Mouse (Mus musculus): ENCODE results near the gene Apopt1. TPM values are rescaled to one million over a fixed set of nuclear protein-coding genes. Genes with fewer than 3 reads are reported as not detected.
A peak's percentile ranks its signal among the peaks of the same experiment; 100 is the strongest.
"Not testable (repeated sequence)": the region's sequence is repeated elsewhere in the genome, so short reads cannot be mapped to it uniquely, and the experiment has no call there.

Gene Apopt1
- polyA plus RNA-seq, 1 experiment from 2014 or later: 47.9 TPM

- H3K27ac ChIP-seq: no peak overlapping the region
- H3K9ac ChIP-seq: no peak overlapping the region
- no peak for ATAC-seq (ENCODE audit: borderline replicate concordance, extremely low read depth, low FRiP score, low TSS enrichment)
- 51% methylated on average over 4 of the region's 4 CpGs for WGBS
- no peak overlapping the region for H3K4me3 ChIP-seq
- H3K9me3 ChIP-seq: no peaks in the 10 kb centered on the region
- no peaks in the 10 kb centered on the region for H3K36me3 ChIP-seq
- no peak overlapping the region for H3K4me2 ChIP-seq
- peaks cover 28% of the 10 kb centered on the region for H3K4me1 ChIP-seq
- no peaks in the 10 kb centered on the region for H3K27me3 ChIP-seq
Observed at GRCm38 (mm10) chr12:111697708-111698107, 15.4 kb upstream of the Apopt1 start.

GRCm38 (mm10) chr12:111698346-111698913 is 14.6 kb upstream of the Apopt1 start:
- no peak for ATAC-seq (ENCODE audit: borderline replicate concordance, extremely low read depth, low FRiP score, low TSS enrichment)
- Histone ChIP-seq H3K27me3 (no peaks in the 10 kb centered on the region), H3K4me1 (peaks cover 20% of the 10 kb centered on the region), H3K4me3 (no peak overlapping the region), H3K27ac (no peak overlapping the region), H3K9ac (no peak overlapping the region), H3K4me2 (no peak overlapping the region), H3K9me3 (no peaks in the 10 kb centered on the region), H3K36me3 (no peaks in the 10 kb centered on the region)
- 82% methylated on average over 6 of the region's 6 CpGs for WGBS

- no peaks in the 10 kb centered on the region for H3K9me3 ChIP-seq
- ATAC-seq (ENCODE audit: borderline replicate concordance, extremely low read depth, low FRiP score, low TSS enrichment): no peak
- no peak overlapping the region for H3K9ac ChIP-seq
- no peaks in the 10 kb centered on the region for H3K36me3 ChIP-seq
- no peak overlapping the region for H3K4me2 ChIP-seq
- WGBS: 69% methylated on average over 4 of the region's 4 CpGs
- H3K27me3 ChIP-seq: no peaks in the 10 kb centered on the region
- no peak overlapping the region for H3K27ac ChIP-seq
- H3K4me1 ChIP-seq: peaks cover 10% of the 10 kb centered on the region
- H3K4me3 ChIP-seq: no peak overlapping the region
Observed at GRCm38 (mm10) chr12:111699542-111699941, 13.5 kb upstream of the Apopt1 start.

GRCm38 (mm10) chr12:111700920-111701458 is 12.1 kb upstream of the Apopt1 start:
- no peak overlapping the region for H3K27ac ChIP-seq
- no peak overlapping the region for H3K4me3 ChIP-seq
- ATAC-seq (ENCODE audit: borderline replicate concordance, extremely low read depth, low FRiP score, low TSS enrichment): no peak
- WGBS: 54% methylated on average over 9 of the region's 9 CpGs
- no peak overlapping the region for H3K4me2 ChIP-seq
- H3K9me3 ChIP-seq: no peaks in the 10 kb centered on the region
- H3K9ac ChIP-seq: no peak overlapping the region
- H3K36me3 ChIP-seq: no peaks in the 10 kb centered on the region
- H3K27me3 ChIP-seq: no peaks in the 10 kb centered on the region
- peaks cover 15% of the 10 kb centered on the region for H3K4me1 ChIP-seq

GRCm38 (mm10) chr12:111703301-111703700 is 9.8 kb upstream of the Apopt1 start:
- Histone ChIP-seq H3K27ac (no peak overlapping the region), H3K36me3 (peaks cover 10% of the 10 kb centered on the region; the same call in 1 of the 2 replicates), H3K4me1 (peaks cover 20% of the 10 kb centered on the region), H3K9ac (no peak overlapping the region), H3K9me3 (no peaks in the 10 kb centered on the region), H3K4me2 (no peak overlapping the region), H3K4me3 (no peak overlapping the region), H3K27me3 (no peaks in the 10 kb centered on the region)
- WGBS: 60% methylated on average over 3 of the region's 3 CpGs
- no peak for ATAC-seq (ENCODE audit: borderline replicate concordance, extremely low read depth, low FRiP score, low TSS enrichment)

GRCm38 (mm10) chr12:111704609-111705008 is 8.5 kb upstream of the Apopt1 start:
- Histone ChIP-seq H3K4me1 (peaks cover 20% of the 10 kb centered on the region), H3K9ac (no peak overlapping the region), H3K9me3 (no peaks in the 10 kb centered on the region), H3K4me3 (no peak overlapping the region), H3K27ac (peak overlapping the region; percentile 69), H3K27me3 (no peaks in the 10 kb centered on the region), H3K36me3 (peaks cover 20% of the 10 kb centered on the region), H3K4me2 (no peak overlapping the region)
- 42% methylated on average over 9 of the region's 9 CpGs for WGBS
- peak; percentile 39; the same call in 1 of the 2 replicates for ATAC-seq (ENCODE audit: borderline replicate concordance, extremely low read depth, low FRiP score, low TSS enrichment)

GRCm38 (mm10) chr12:111705186-111705973 is 7.7 kb upstream of the Apopt1 start:
- peak; percentile 53; the same call in 1 of the 2 replicates for ATAC-seq (ENCODE audit: borderline replicate concordance, extremely low read depth, low FRiP score, low TSS enrichment)
- Histone ChIP-seq H3K9me3 (no peaks in the 10 kb centered on the region), H3K4me3 (no peak overlapping the region), H3K9ac (no peak overlapping the region), H3K4me2 (no peak overlapping the region), H3K27ac (peak overlapping the region; percentile 69), H3K27me3 (no peaks in the 10 kb centered on the region), H3K4me1 (peaks cover 20% of the 10 kb centered on the region), H3K36me3 (peaks cover 28% of the 10 kb centered on the region)
- 32% methylated on average over 15 of the region's 15 CpGs for WGBS

GRCm38 (mm10) chr12:111708181-111708580 is 4.9 kb upstream of the Apopt1 start:
- no peak overlapping the region for H3K27ac ChIP-seq
- ATAC-seq (ENCODE audit: borderline replicate concordance, extremely low read depth, low FRiP score, low TSS enrichment): no peak

GRCm38 (mm10) chr12:111710091-111710490 is 3.0 kb upstream of the Apopt1 start:
- WGBS: 86% methylated on average over 10 of the region's 10 CpGs
- Histone ChIP-seq H3K4me1 (peaks cover 38% of the 10 kb centered on the region), H3K27ac (no peak overlapping the region)

More at GRCm38 (mm10) chr12:111708181-111708580, 4.9 kb upstream of the Apopt1 start:
- Histone ChIP-seq H3K9ac (no peak overlapping the region), H3K4me1 (peaks cover 31% of the 10 kb centered on the region), H3K9me3 (no peaks in the 10 kb centered on the region), H3K4me2 (no peak overlapping the region), H3K4me3 (no peak overlapping the region), H3K36me3 (peaks cover 38% of the 10 kb centered on the region), H3K27me3 (no peaks in the 10 kb centered on the region)
- WGBS: 62% methylated on average over 4 of the region's 4 CpGs

GRCm38 (mm10) chr12:111712476-111712875 is 585 bp upstream of the Apopt1 start:
- no peaks in the 10 kb centered on the region for H3K27me3 ChIP-seq
- peaks cover 28% of the 10 kb centered on the region for H3K4me1 ChIP-seq
- H3K4me2 ChIP-seq: peak overlapping the region; percentile 65
- H3K36me3 ChIP-seq: peaks cover 39% of the 10 kb centered on the region
- no peaks in the 10 kb centered on the region for H3K9me3 ChIP-seq
- ATAC-seq (ENCODE audit: borderline replicate concordance, extremely low read depth, low FRiP score, low TSS enrichment): peak; percentile 23
- WGBS: 2% methylated on average over 33 of the region's 33 CpGs
- peak overlapping the region; percentile 93 for H3K9ac ChIP-seq
- H3K4me3 ChIP-seq: peak overlapping the region; percentile 91
- H3K27ac ChIP-seq: peak overlapping the region; percentile 75

More at GRCm38 (mm10) chr12:111710091-111710490, 3.0 kb upstream of the Apopt1 start:
- Histone ChIP-seq H3K27me3 (no peaks in the 10 kb centered on the region), H3K9ac (no peak overlapping the region), H3K9me3 (no peaks in the 10 kb centered on the region), H3K4me3 (no peak overlapping the region), H3K4me2 (no peak overlapping the region), H3K36me3 (peaks cover 38% of the 10 kb centered on the region)
- ATAC-seq (ENCODE audit: borderline replicate concordance, extremely low read depth, low FRiP score, low TSS enrichment): no peak

- H3K4me3 ChIP-seq: peak overlapping the region; percentile 91
- not testable (repeated sequence) for H3K27ac ChIP-seq; ATAC-seq (ENCODE audit: borderline replicate concordance, extremely low read depth, low FRiP score, low TSS enrichment); H3K27me3 ChIP-seq; H3K9me3 ChIP-seq
- WGBS: 70% methylated on average over 6 of the region's 6 CpGs
- peak overlapping the region; percentile 93 for H3K9ac ChIP-seq
- peaks cover 25% of the 10 kb centered on the region for H3K4me1 ChIP-seq
- H3K4me2 ChIP-seq: peak overlapping the region; percentile 65
- H3K36me3 ChIP-seq: peaks cover 29% of the 10 kb centered on the region
Observed at GRCm38 (mm10) chr12:111713880-111714279, 819 bp downstream of the Apopt1 start.

- Histone ChIP-seq H3K9ac (no peak overlapping the region), H3K27me3 (no peaks in the 10 kb centered on the region), H3K4me1 (peaks cover 19% of the 10 kb centered on the region), H3K36me3 (peaks cover 6% of the 10 kb centered on the region; the same call in 1 of the 2 replicates), H3K27ac (no peak overlapping the region), H3K4me2 (no peak overlapping the region), H3K4me3 (no peak overlapping the region), H3K9me3 (no peaks in the 10 kb centered on the region)
- WGBS: 94% methylated on average over 7 of the region's 7 CpGs
- no peak for ATAC-seq (ENCODE audit: borderline replicate concordance, extremely low read depth, low FRiP score, low TSS enrichment)
Observed at GRCm38 (mm10) chr12:111716505-111716904, 3.4 kb downstream of the Apopt1 start.
